Mouse (Mus musculus) liver, adult 2 months (tissue): ENCODE data around the gene Gng3.

Experiments used
- CTCF ChIP-seq: fragments of 200-500 bp; IDR thresholded peaks from 2 replicates; pipeline ENCODE4 v1.5.1; 2011; ENCODE audit warnings: low read depth, low read length, control low read depth
- POLR2A ChIP-seq: fragments of 200-500 bp; IDR thresholded peaks from 2 replicates; pipeline ENCODE4 v1.6.1; 2011; ENCODE audit warnings: low read length, control low read depth; ENCODE audit not compliant: insufficient read depth; ENCODE audit errors: extremely low read depth

GRCm38 (mm10) chr19:8887585-8888463 is 48.8 kb upstream of the Gng3 start:
- no peak for TF ChIP-seq CTCF
- TF ChIP-seq POLR2A = no peak
